Mouse (Mus musculus) midbrain, postnatal 0 days (tissue): ENCODE results near the gene Rgs3. TPM values are rescaled to one million over a fixed set of nuclear protein-coding genes. Genes with fewer than 3 reads are reported as not detected.

ENCODE experiments used
- ATAC-seq: fragments of 200-750 bp; cut with Nextera tagmentation; 2 replicates; pipeline ENCODE4 v1.8.0; 2017; ENCODE audit warnings: moderate number of reproducible peaks, mild to moderate bottlenecking, moderate TSS enrichment, moderate library complexity; ENCODE audit not compliant: low FRiP score
- DNase-seq: peaks from one replicate; pipeline ENCODE4 v3.0.0-alpha.2; 2015; ENCODE audit warnings: low spot score
- H3K27ac ChIP-seq: fragments of 300-500 bp; sonication (generic); 2 replicates; pipeline ENCODE4 v1.5.1; 2014; ENCODE audit warnings: low read depth, mild to moderate bottlenecking, low read length, mixed read lengths
- H3K27me3 ChIP-seq: fragments of 300-500 bp; sonication (generic); 2 replicates; pipeline ENCODE4 v1.6.1; 2014; ENCODE audit warnings: low read length, control low read depth, mixed read lengths; ENCODE audit not compliant: insufficient read depth
- H3K36me3 ChIP-seq: fragments of 300-500 bp; sonication (generic); 2 replicates; pipeline ENCODE4 v1.6.1; 2014; ENCODE audit warnings: low read length, control low read depth, mixed read lengths; ENCODE audit not compliant: insufficient read depth
- H3K4me1 ChIP-seq: fragments of 300-500 bp; sonication (generic); 2 replicates; pipeline ENCODE4 v1.6.1; 2014; ENCODE audit warnings: mild to moderate bottlenecking, control low read depth, antibody characterized with exemption, low read length, mixed read lengths; ENCODE audit not compliant: insufficient read depth
- H3K4me2 ChIP-seq: fragments of 300-500 bp; sonication (generic); 2 replicates; pipeline ENCODE4 v1.6.1; 2014; ENCODE audit warnings: low read depth, mild to moderate bottlenecking, low read length, mixed read lengths; ENCODE audit not compliant: poor library complexity, severe bottlenecking
- H3K4me3 ChIP-seq: fragments of 300-500 bp; sonication (generic); 2 replicates; pipeline ENCODE4 v1.5.1; 2014; ENCODE audit warnings: low read depth, mild to moderate bottlenecking, low read length, moderate library complexity
- H3K9ac ChIP-seq: fragments of 300-500 bp; sonication (generic); replicated peaks from 2 replicates; pipeline ENCODE4 v1.6.1; 2014; ENCODE audit warnings: mild to moderate bottlenecking, low read length, moderate library complexity, mixed read lengths; ENCODE audit not compliant: poor library complexity, severe bottlenecking
- H3K9me3 ChIP-seq: fragments of 300-500 bp; sonication (generic); 2 replicates; pipeline ENCODE4 v1.6.1; 2016; ENCODE audit warnings: low read length, control low read depth
- CTCF ChIP-seq: IDR thresholded peaks from 2 replicates; pipeline ENCODE4 v1.5.1; 2016; ENCODE audit warnings: antibody characterized with exemption, mild to moderate bottlenecking
- WGBS: fragments of 180-500 bp; shearing (Covaris S2); extraction: QIAGEN DNeasy Blood & Tissue Kit; methylation state at CpG from one replicate; pipeline ENCODE4 v1.1.7; 2014; 5-methylcytosine and 5-hydroxymethylcytosine counted together
- polyA plus RNA-seq: library from polyadenylated mRNA; unstranded; fragments of >200 nt; fragmentation: Nextera tagmentation; extraction: Ambion mirVana; gene quantifications from 2 replicates; pipeline ENCODE4 v1.2.1, GENCODE M21; 2015
- total RNA-seq: library from RNA; depleted of rRNA; stranded (reverse); fragments of >200 nt; gene quantifications from 2 replicates; pipeline ENCODE4 v1.2.3, GENCODE M21; 2014

The Rgs3 gene
- total and polyA plus RNA-seq, 2 experiments from 2014 or later = 55.6 to 89.4 TPM

DNA sequence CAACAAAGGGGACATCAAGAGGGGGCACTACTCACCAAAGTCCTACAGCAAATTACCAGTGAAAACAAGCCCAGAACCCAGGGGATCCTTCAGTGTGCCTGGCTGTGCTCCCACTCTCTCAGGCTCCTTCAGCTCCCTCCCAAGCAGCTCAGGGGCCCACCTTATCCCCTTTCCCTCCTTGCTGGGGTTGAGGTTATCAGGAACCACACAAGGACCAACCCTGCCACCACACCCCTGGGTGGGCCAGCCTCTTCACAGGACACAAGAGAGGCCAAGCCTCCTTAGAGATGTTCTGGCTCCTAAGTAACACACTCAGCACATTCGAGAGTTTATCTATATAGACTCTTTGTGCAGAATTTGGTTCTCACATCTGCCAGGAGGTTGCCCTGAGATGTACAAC is 43.1 kb upstream of the Rgs3 start:
- WGBS = 96% methylated on average over 1 of the region's 1 CpGs
- H3K4me1 ChIP-seq = peaks cover 11% of the 10 kb centered on the region
- DNase-seq (no peak), ATAC-seq (no peak)
- peaks cover 15% of the 10 kb centered on the region for H3K36me3 ChIP-seq
- H3K9ac ChIP-seq = no peak overlapping the region
- no peaks in the 10 kb centered on the region for H3K9me3 ChIP-seq
- no peaks in the 10 kb centered on the region for H3K27me3 ChIP-seq
- H3K4me2 ChIP-seq = no peak overlapping the region
- TF ChIP-seq CTCF = no peak
- no peak overlapping the region for H3K27ac ChIP-seq
- H3K4me3 ChIP-seq = no peak overlapping the region

DNA sequence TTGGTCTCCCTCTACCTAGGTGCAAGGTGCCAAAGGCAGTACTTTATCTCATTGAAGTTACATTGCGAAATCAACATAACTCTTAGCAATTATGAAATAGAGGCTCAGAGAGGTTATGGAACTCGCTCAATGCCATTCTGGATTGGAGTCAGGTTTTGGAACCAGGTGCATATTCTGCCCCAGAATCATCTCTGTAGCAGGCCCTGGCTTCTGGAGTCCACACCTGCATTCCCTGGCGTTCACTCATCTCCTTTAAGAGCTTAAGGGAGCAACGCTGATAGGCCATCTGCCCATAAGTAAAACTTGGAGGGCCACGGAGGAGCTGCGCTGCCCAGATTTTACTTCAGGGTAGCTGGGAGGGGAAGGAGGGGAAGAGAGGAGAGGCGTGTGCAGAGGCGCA is 42.6 kb upstream of the Rgs3 start:
- ATAC-seq (no peak), DNase-seq (no peak)
- Histone ChIP-seq H3K27ac (no peak overlapping the region), H3K9ac (no peak overlapping the region), H3K27me3 (no peaks in the 10 kb centered on the region), H3K4me1 (peaks cover 11% of the 10 kb centered on the region), H3K36me3 (peaks cover 10% of the 10 kb centered on the region), H3K4me2 (no peak overlapping the region), H3K9me3 (no peaks in the 10 kb centered on the region), H3K4me3 (no peak overlapping the region)
- 90% methylated on average over 8 of the region's 8 CpGs for WGBS
- TF ChIP-seq CTCF = no peak

DNA sequence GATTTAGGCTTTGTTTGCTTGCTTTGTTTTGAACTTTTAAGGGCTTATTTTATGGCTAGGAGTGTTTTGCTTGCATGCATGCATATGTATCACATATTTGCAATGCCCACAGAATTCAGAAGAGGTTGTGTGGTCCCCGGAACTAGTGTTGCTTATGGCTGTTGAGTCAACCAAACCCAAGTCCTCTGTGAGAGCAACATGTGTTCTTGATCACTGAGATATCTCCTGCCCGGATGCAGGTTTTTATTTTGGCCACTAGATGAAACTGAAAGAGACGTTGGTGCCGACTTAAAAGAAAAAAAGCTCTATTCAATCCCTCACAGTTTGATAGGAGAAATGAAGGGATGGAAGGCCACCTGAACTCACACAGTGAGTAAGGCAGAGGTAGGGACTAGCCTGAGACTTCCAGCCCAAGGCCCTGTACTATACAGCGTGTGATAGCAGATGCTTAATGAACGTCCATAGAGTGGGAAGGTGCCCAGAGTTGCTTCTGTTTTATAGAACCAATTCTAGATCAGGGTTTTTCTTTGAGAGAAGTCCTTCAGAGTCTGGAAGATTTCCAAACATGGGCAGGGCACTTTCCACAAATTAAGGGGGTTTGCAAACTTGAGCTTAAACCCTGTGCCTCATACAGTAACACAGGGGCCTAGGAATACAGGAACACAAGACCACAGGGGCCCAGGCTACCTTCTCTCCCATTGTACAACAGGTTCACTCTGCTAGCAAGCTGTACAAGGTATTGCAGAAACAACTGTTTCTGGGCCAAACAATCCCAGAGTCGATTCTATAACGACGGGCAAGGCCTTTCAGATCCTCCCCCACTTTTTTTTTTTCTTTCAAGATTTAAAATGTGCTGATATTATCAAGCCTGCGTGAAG is 41.9 kb upstream of the Rgs3 start:
- DNase-seq (no peak), ATAC-seq (no peak)
- Histone ChIP-seq H3K4me1 (peaks cover 11% of the 10 kb centered on the region), H3K4me3 (no peak overlapping the region), H3K9me3 (no peaks in the 10 kb centered on the region), H3K9ac (peak overlapping the region; percentile 72), H3K27ac (no peak overlapping the region), H3K4me2 (peak overlapping the region; percentile 66; the same call in 1 of the 2 replicates), H3K36me3 (peaks cover 3% of the 10 kb centered on the region; the same call in 1 of the 2 replicates), H3K27me3 (no peaks in the 10 kb centered on the region)
- TF ChIP-seq CTCF = no peak
- 81% methylated on average over 10 of the region's 10 CpGs for WGBS

DNA sequence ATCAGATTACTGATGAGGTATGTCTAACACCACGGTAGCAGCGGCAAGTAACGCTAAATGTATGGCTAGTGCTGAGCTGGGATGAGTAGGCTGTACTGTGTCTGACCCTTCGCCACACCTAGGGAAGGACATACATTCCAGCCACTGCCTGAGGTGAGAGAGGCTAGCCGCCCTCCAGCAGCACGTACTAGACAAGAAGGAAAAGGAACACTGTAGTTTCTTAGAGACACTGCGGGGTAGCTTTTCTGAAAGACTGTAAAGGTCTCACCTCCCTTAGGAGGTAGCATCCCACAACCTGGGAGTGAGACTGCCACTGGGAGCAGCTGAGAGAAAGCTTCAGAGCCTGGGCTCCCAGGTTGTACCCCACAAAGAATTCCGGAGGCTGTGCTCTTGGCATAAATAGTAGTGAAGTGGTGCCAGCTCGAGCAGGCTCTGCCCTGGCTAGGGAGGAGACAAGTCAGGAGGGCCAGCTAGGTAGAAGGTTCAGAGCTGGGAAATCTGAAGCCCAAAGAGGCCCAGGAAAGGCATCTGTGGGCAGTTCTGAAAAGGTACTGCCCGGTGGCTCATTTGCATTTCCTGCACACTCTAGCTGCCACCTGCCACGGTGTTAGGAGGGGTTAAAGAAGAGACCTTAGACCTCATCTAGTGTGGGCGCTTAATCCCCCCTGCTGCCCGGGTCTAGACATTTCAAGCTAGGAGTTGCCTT is 41.1 kb upstream of the Rgs3 start:
- H3K9me3 ChIP-seq = no peaks in the 10 kb centered on the region
- peak overlapping the region; percentile 66 for H3K4me2 ChIP-seq
- H3K27me3 ChIP-seq = no peaks in the 10 kb centered on the region
- no peaks in the 10 kb centered on the region for H3K36me3 ChIP-seq
- ATAC-seq (no peak), DNase-seq (no peak)
- no peak overlapping the region for H3K27ac ChIP-seq
- no peak for TF ChIP-seq CTCF
- H3K4me1 ChIP-seq = peaks cover 11% of the 10 kb centered on the region
- H3K4me3 ChIP-seq = peak overlapping the region; percentile 81
- peak overlapping the region; percentile 72 for H3K9ac ChIP-seq
- WGBS = 52% methylated on average over 13 of the region's 13 CpGs

DNA sequence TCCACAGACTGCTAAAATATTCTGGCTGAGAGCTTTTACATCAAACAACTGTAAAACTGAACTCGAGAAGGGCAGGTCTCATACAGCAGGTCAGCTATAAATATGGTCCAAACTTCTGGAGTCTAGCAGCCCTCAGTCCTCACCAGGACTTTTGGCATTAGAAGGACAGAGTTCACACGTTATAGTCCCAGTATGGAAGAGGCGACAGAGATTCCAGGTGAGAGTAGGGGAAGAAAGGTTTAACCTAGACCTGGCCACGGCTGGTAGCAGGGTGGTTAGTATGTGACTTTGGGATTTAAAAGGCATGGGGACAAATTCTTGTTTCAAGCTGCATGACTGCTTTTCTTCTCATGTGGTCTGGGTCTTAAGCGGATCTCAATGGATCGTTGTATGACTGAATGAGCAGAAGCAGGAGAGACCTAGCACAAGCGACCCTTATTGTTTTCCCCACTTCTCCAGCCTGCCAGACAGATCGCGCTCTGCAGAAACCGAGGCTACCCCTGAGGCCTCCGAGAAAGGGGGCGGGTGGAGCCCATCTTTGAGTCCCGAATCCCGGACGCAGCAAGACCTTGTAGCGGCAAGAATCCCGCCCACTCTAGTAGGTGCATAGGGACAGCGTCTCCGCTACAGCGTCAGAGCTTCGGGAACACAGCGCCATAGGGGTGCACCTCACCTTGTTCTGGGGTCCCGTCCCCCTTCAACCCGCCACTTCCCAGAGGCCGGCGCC is 40.4 kb upstream of the Rgs3 start:
- ATAC-seq (peak; percentile 78), DNase-seq (no peak)
- Histone ChIP-seq H3K27me3 (no peaks in the 10 kb centered on the region), H3K4me3 (peak overlapping the region; percentile 81), H3K4me1 (peaks cover 11% of the 10 kb centered on the region), H3K9ac (peak overlapping the region; percentile 72), H3K36me3 (no peaks in the 10 kb centered on the region), H3K4me2 (peak overlapping the region; percentile 66), H3K27ac (peak overlapping the region; percentile 74), H3K9me3 (no peaks in the 10 kb centered on the region)
- no peak for TF ChIP-seq CTCF
- WGBS = 1% methylated on average over 26 of the region's 26 CpGs
